Mouse (Mus musculus) gastrocnemius, postnatal 25 days (tissue): ENCODE results near the gene Epsti1. TPM values are rescaled to one million over a fixed set of nuclear protein-coding genes. Genes with fewer than 3 reads are reported as not detected.
"Not testable (repeated sequence)": the region's sequence is repeated elsewhere in the genome, so short reads cannot be mapped to it uniquely, and the experiment has no call there.

Source experiments
- DNase-seq: peaks from one replicate; pipeline ENCODE4 v3.0.0; 2022
- long read RNA-seq, 2 experiments: library from polyadenylated mRNA; stranded (forward); transcript quantifications; one replicate each; pipeline ENCODE4 v2.0.0; 2021
- total RNA-seq, 2 experiments: library from RNA; stranded (reverse); gene quantifications; 1 replicate in 1 of 2; 2 replicates in 1 of 2; pipeline ENCODE4 v1.2.3; 2021

Epsti1 gene
- total RNA-seq, result under 1 TPM; 0.24 to 0.38 TPM
- long read RNA-seq, experiment 1, result 0 reads
- long read RNA-seq, experiment 2, result 0 reads

GRCm38 (mm10) chr14:77904171-77904762, at the start of gene Epsti1:
Epsti1 (plus strand) TSS chr14:77904239.
- DNase-seq, result no peak

- DNase-seq, result no peak
Measured at GRCm38 (mm10) chr14:77859894-77860293, 44.1 kb upstream of the Epsti1 start.

GRCm38 (mm10) chr14:77860841-77861560, 43.0 kb upstream of the Epsti1 start:
- no peak for DNase-seq

GRCm38 (mm10) chr14:77864051-77864450, 40.0 kb upstream of the Epsti1 start:
- no peak for DNase-seq

GRCm38 (mm10) chr14:77864510-77864909, 39.5 kb upstream of the Epsti1 start:
- DNase-seq, result no peak

- DNase-seq, result no peak
Measured at GRCm38 (mm10) chr14:77867601-77868000, 36.4 kb upstream of the Epsti1 start.

- no peak for DNase-seq
Measured at GRCm38 (mm10) chr14:77870926-77871325, 33.1 kb upstream of the Epsti1 start.

GRCm38 (mm10) chr14:77871380-77871975, 32.6 kb upstream of the Epsti1 start:
- no peak for DNase-seq

GRCm38 (mm10) chr14:77874304-77875241, 29.5 kb upstream of the Epsti1 start, which contains the start of gene Dnajc15:
Dnajc15 (minus strand) TSS chr14:77875125.
- DNase-seq, result peak; percentile 83

GRCm38 (mm10) chr14:77876199-77876598, 27.8 kb upstream of the Epsti1 start:
- DNase-seq, result no peak

GRCm38 (mm10) chr14:77877876-77878275, 26.2 kb upstream of the Epsti1 start:
- not testable (repeated sequence) for DNase-seq

GRCm38 (mm10) chr14:77881998-77882397, 22.0 kb upstream of the Epsti1 start:
- DNase-seq, result no peak

GRCm38 (mm10) chr14:77882669-77883068, 21.4 kb upstream of the Epsti1 start:
- no peak for DNase-seq

- DNase-seq, result no peak
Measured at GRCm38 (mm10) chr14:77886376-77886775, 17.7 kb upstream of the Epsti1 start.

- no peak for DNase-seq
Measured at GRCm38 (mm10) chr14:77886941-77887340, 17.1 kb upstream of the Epsti1 start.

GRCm38 (mm10) chr14:77889911-77890310, 14.1 kb upstream of the Epsti1 start:
- no peak for DNase-seq

GRCm38 (mm10) chr14:77895951-77896350, 8.1 kb upstream of the Epsti1 start:
- DNase-seq, result no peak

- no peak for DNase-seq
Measured at GRCm38 (mm10) chr14:77902541-77902940, 1.5 kb upstream of the Epsti1 start.

GRCm38 (mm10) chr14:77905466-77905865, 1.4 kb downstream of the Epsti1 start:
- DNase-seq, result no peak

GRCm38 (mm10) chr14:77906586-77906985, 2.5 kb downstream of the Epsti1 start:
- no peak for DNase-seq

GRCm38 (mm10) chr14:77915776-77916175, 11.7 kb downstream of the Epsti1 start:
- DNase-seq, result no peak

GRCm38 (mm10) chr14:77921641-77922040, 17.6 kb downstream of the Epsti1 start:
- no peak for DNase-seq
